Mouse (Mus musculus) intestine, embryonic 14.5 days (tissue): ENCODE measurements around the gene Gm10318. TPM values are rescaled to one million over a fixed set of nuclear protein-coding genes. Genes with fewer than 3 reads are reported as not detected.

ENCODE experiments used
- ATAC-seq: fragments of 200-750 bp; cut with Nextera tagmentation; replicated peaks from 2 replicates; pipeline ENCODE4 v1.8.0; 2017; ENCODE audit warnings: low read depth, moderate number of reproducible peaks, moderate TSS enrichment, moderate library complexity; ENCODE audit not compliant: low FRiP score, low TSS enrichment
- DNase-seq: peaks from one replicate; pipeline ENCODE4 v3.0.0-alpha.2; 2018; ENCODE audit warnings: low spot score
- H3K27ac ChIP-seq: fragments of 300-500 bp; sonication (generic); 2 replicates; pipeline ENCODE4 v1.5.1; 2014; ENCODE audit warnings: low read depth, mild to moderate bottlenecking, control low read depth
- H3K27me3 ChIP-seq: fragments of 300-500 bp; sonication (generic); replicated peaks from 2 replicates; pipeline ENCODE4 v1.6.1; 2014; ENCODE audit warnings: low read length, control low read depth; ENCODE audit not compliant: control insufficient read depth, insufficient read depth
- H3K36me3 ChIP-seq: fragments of 300-500 bp; sonication (generic); 2 replicates; pipeline ENCODE4 v1.6.1; 2014; ENCODE audit warnings: low read length, control low read depth; ENCODE audit not compliant: control insufficient read depth, insufficient read depth
- H3K4me1 ChIP-seq: fragments of 300-500 bp; sonication (generic); replicated peaks from 2 replicates; pipeline ENCODE4 v1.6.1; 2014; ENCODE audit warnings: low read length, control low read depth, mixed read lengths; ENCODE audit not compliant: control insufficient read depth, insufficient read depth
- H3K4me2 ChIP-seq: fragments of 300-500 bp; sonication (generic); 2 replicates; pipeline ENCODE4 v1.6.1; 2014; ENCODE audit warnings: low read length
- H3K4me3 ChIP-seq: fragments of 300-500 bp; sonication (generic); 2 replicates; pipeline ENCODE4 v1.5.1; 2014; ENCODE audit warnings: low read depth, low read length, control low read depth, mixed read lengths
- H3K9ac ChIP-seq: fragments of 300-500 bp; sonication (generic); 2 replicates; pipeline ENCODE4 v1.6.1; 2014; ENCODE audit warnings: mild to moderate bottlenecking, low read length
- H3K9me3 ChIP-seq: fragments of 300-500 bp; sonication (generic); 2 replicates; pipeline ENCODE4 v1.6.1; 2016; ENCODE audit warnings: low read length, control low read depth; ENCODE audit not compliant: control insufficient read depth
- WGBS: fragments of 180-500 bp; shearing (Covaris S2); extraction: QIAGEN DNeasy Blood & Tissue Kit; methylation state at CpG from one replicate; pipeline ENCODE4 v1.1.7; 2014; 5-methylcytosine and 5-hydroxymethylcytosine counted together
- polyA plus RNA-seq: library from polyadenylated mRNA; unstranded; fragments of >200 nt; fragmentation: Nextera tagmentation; extraction: Ambion mirVana; gene quantifications from 2 replicates; pipeline ENCODE4 v1.2.1, GENCODE M21; 2014

Gene Gm10318
- polyA plus RNA-seq: not detected in 2 replicates

DNA sequence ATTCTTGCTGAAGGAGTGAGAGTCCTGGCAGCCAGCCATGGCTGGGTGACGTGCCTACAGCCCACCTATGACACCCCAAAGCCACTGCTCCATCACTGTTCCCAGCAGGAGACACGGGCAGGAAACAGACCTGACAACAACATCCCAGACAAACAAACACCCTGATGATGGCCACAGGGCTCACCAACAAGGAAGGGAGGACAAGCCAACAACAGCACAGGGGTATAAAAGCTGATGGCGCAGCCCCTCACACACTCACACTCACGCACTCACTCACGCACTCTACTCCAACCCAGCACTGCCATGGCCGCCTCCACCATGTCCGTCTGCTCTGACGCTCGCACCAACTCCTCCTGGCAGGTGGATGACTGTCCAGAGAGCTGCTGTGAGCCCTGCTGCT, at the start of gene Gm10318:
Gene Gm10318 (plus strand): TSS at position 301 of the 400 bp plus-strand sequence.
- Histone ChIP-seq H3K4me3 (no peak within 1 kb of the TSS), H3K27ac (no peak within 1 kb of the TSS), H3K9ac (no peak within 1 kb of the TSS), H3K27me3 (no peaks in the 10 kb centered on the region), H3K36me3 (no peaks in the 10 kb centered on the region), H3K4me1 (no peaks in the 10 kb centered on the region), H3K4me2 (no peak within 1 kb of the TSS), H3K9me3 (no peaks in the 10 kb centered on the region)
- ATAC-seq (no peak), DNase-seq (no peak)
- WGBS: 78% methylated on average over 9 of the region's 9 CpGs

DNA sequence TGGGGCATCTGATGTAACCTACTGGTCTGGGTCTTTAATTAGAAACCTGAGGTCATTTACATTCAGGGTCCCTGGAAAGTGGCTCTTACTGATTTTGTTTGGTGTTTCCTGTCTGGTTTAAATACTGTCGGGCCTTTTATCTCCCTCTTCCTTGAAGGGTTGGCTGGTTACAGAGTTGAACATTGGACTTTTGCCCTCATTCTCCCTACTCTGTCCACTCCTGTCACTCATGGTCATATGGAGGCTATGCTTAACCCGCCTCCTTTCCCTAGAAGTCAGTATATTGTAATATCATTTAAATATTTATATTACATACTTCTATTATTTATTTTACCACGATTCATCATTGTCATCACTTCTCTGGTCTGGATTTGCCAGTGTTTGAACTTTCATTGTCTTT, 48.6 kb upstream of the Gm10318 start:
- Histone ChIP-seq H3K27ac (no peak overlapping the region), H3K27me3 (no peaks in the 10 kb centered on the region), H3K36me3 (no peaks in the 10 kb centered on the region), H3K9ac (no peak overlapping the region), H3K4me3 (no peak overlapping the region), H3K4me2 (no peak overlapping the region), H3K4me1 (no peaks in the 10 kb centered on the region), H3K9me3 (no peaks in the 10 kb centered on the region)
- no peak for DNase-seq
- WGBS: 74% methylated on average over 3 of the region's 3 CpGs
- ATAC-seq: no peak

DNA sequence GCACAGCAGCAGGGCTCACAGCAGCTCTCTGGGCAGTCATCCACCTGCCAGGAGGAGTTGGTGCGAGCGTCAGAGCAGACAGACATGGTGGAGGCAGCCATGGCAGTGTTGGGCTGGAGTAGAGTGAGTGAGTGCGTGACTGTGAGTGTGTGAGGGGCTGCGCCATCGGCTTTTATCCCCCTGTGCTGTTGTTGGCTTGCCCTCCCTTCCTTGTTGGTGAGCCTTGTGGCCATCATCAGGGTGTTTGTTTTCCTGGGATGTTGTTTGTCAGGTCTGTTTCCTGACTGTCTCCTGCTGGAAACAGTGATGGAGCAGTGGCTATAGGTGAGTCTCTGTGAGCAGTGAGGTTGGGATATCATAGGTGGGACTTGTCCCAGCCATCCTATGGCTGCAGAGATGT, 40.9 kb upstream of the Gm10318 start, which contains the start of gene Gm9507:
Gene Gm9507 (minus strand): TSS at position 101 of the 400 bp plus-strand sequence.
- no peak within 1 kb of the TSS for H3K4me2 ChIP-seq
- 0 out of 2 replicates have a peak, but pooled peaks cover 6% of the 10 kb centered on the region for H3K9me3 ChIP-seq
- no peaks in the 10 kb centered on the region for H3K36me3 ChIP-seq
- no peak within 1 kb of the TSS for H3K9ac ChIP-seq
- no peak within 1 kb of the TSS for H3K4me3 ChIP-seq
- H3K27ac ChIP-seq: no peak within 1 kb of the TSS
- no peaks in the 10 kb centered on the region for H3K4me1 ChIP-seq
- H3K27me3 ChIP-seq: no peaks in the 10 kb centered on the region
- WGBS: 70% methylated on average over 5 of the region's 5 CpGs
- no peak for DNase-seq
- ATAC-seq: no peak

DNA sequence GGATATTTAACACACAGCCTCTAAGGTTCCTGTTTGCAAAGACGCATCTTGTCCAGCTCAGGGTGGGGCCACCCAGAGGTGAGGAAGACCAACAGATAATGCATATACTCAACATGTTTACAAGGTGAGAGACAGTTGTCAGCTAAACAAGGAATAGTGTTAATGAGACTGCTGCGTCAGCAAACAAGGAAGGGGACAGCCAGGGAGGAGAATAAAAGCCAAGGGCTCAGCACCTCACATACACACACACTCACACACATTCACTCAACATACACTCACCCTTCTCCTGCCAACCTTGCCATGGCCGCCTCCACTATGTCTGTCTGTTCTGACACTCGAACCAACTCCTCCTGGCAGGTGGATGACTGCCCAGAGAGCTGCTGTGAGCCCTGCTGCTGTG, 38.3 kb upstream of the Gm10318 start, which contains the start of gene Gm2696:
Gene Gm2696 (plus strand): TSS at position 301 of the 400 bp plus-strand sequence.
- Histone ChIP-seq H3K27ac (no peak within 1 kb of the TSS), H3K9me3 (0 out of 2 replicates have a peak, but pooled peaks cover 6% of the 10 kb centered on the region), H3K4me2 (no peak within 1 kb of the TSS), H3K27me3 (no peaks in the 10 kb centered on the region), H3K4me1 (no peaks in the 10 kb centered on the region), H3K36me3 (no peaks in the 10 kb centered on the region), H3K9ac (no peak within 1 kb of the TSS), H3K4me3 (no peak within 1 kb of the TSS)
- DNase-seq: no peak
- no peak for ATAC-seq
- WGBS: 44% methylated on average over 4 of the region's 4 CpGs

DNA sequence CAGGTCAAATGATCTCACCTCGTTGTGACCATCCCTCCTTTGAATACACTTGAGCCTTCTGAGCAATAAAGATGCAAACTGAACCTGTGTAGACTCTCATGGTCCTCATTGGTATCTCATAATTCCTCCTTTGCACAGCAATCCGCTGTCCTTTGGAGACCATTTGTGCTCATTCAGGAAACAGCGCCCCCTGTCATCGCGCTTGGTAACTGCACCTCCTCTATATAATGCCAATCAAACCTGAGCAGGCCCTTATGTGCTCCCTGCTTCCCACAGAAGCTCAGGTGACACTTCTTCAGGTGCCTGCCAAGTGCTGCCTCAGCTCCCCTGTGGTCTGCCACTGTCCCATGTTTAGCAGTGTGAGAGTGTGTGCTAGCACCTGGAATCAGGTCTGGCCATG, 37.1 kb upstream of the Gm10318 start:
- no peak overlapping the region for H3K9ac ChIP-seq
- H3K4me3 ChIP-seq: no peak overlapping the region
- H3K27ac ChIP-seq: no peak overlapping the region
- H3K36me3 ChIP-seq: no peaks in the 10 kb centered on the region
- no peaks in the 10 kb centered on the region for H3K27me3 ChIP-seq
- 30% methylated on average over 5 of the region's 5 CpGs for WGBS
- H3K4me2 ChIP-seq: no peak overlapping the region
- DNase-seq (peak; percentile 59), ATAC-seq (no peak)
- H3K9me3 ChIP-seq: no peaks in the 10 kb centered on the region
- no peaks in the 10 kb centered on the region for H3K4me1 ChIP-seq

DNA sequence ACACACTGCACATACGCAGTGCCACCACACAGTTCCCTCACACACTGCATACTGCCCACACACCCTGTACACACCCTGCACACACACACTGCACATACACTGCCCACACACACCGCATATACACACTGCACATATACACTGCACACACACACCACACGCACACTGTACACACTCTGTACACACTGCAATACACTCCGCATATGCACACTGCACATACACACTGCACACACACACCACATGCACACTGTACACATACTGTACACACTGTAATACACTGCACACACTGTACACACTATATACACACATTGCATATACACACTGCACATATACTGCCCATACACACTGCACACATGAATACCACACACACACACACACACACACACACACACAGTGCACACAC, 34.1 kb upstream of the Gm10318 start:
- WGBS: 96% methylated on average over 4 of the region's 4 CpGs
- Histone ChIP-seq H3K4me1 (no peaks in the 10 kb centered on the region), H3K9ac (no peak overlapping the region), H3K4me2 (no peak overlapping the region), H3K36me3 (no peaks in the 10 kb centered on the region), H3K9me3 (no peaks in the 10 kb centered on the region), H3K27ac (no peak overlapping the region), H3K27me3 (no peaks in the 10 kb centered on the region), H3K4me3 (no peak overlapping the region)
- ATAC-seq (no peak), DNase-seq (no peak)

DNA sequence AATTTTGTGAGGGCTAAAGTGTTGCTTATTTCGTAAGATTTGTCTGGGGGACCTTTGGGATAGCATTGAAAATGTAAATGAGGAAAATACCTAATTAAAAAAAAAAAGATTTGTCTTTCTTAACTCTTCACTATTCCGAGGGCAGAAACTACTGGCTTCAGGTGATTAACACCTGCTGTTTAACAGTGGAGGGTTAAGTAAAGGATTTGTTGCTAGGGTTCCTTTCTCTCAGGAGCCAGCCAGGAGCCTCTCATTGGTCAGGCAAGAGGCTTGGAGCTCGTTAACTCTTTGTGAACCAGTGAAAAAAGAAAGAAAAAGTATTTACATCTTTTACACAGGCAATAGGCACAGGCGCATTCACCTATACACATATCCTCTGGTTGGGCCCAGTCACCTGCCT, 33.5 kb upstream of the Gm10318 start:
- Histone ChIP-seq H3K4me1 (no peaks in the 10 kb centered on the region), H3K9me3 (0 out of 2 replicates have a peak, but pooled peaks cover 5% of the 10 kb centered on the region), H3K4me2 (no peak overlapping the region), H3K36me3 (no peaks in the 10 kb centered on the region), H3K27me3 (no peaks in the 10 kb centered on the region), H3K27ac (no peak overlapping the region), H3K9ac (no peak overlapping the region), H3K4me3 (no peak overlapping the region)
- ATAC-seq (no peak), DNase-seq (no peak)
- 37% methylated on average over 4 of the region's 4 CpGs for WGBS

DNA sequence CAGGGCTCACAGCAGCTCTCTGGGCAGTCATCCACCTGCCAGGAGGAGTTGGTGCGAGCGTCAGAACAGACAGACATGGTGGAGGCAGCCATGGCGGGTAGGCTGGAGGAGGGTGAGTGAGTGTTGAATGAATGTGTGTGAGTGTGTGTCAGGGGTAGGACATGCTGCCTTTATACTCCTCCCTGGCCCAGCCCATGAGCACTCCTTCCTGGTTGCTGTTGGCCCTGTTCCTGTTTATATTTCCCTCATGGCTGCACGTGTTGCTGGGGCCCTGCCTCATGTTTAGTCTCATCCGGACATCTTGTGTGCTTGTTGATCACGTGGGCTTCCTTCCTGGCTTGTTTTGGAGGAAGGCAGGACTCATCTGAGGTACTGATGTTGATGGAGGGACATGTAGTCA, 25.7 kb upstream of the Gm10318 start, which contains the start of gene Krtap10-4:
Gene Krtap10-4 (minus strand): TSS at position 145 of the 400 bp plus-strand sequence.
- Histone ChIP-seq H3K36me3 (no peaks in the 10 kb centered on the region), H3K27me3 (no peaks in the 10 kb centered on the region), H3K9ac (no peak within 1 kb of the TSS), H3K27ac (no peak within 1 kb of the TSS), H3K4me2 (no peak within 1 kb of the TSS), H3K9me3 (0 out of 2 replicates have a peak, but pooled peaks cover 5% of the 10 kb centered on the region), H3K4me1 (no peaks in the 10 kb centered on the region), H3K4me3 (no peak within 1 kb of the TSS)
- ATAC-seq (no peak), DNase-seq (no peak)
- 62% methylated on average over 6 of the region's 6 CpGs for WGBS

DNA sequence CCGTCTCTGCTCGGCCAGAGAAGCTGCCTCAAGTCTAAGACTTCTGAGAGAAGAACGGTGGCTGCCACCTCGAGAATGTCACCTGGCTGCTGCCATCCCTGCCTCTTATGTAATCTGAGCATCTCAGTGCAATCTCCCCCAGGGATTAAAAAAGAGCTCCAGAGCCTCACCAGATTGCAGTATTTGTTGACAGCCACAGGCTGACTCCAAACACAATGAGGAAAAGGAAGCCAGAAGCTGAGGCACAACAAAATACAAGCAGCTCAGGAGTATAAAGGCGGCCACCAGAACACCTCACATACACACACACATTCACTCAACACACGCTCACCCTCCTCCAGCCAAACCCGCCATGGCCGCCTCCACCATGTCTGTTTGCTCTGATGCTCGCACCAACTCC, 17.0 kb upstream of the Gm10318 start, which contains the start of gene Krtap10-10:
Gene Krtap10-10 (plus strand): TSS at position 301 of the 400 bp plus-strand sequence.
- Histone ChIP-seq H3K4me1 (no peaks in the 10 kb centered on the region), H3K4me2 (no peak within 1 kb of the TSS), H3K36me3 (no peaks in the 10 kb centered on the region), H3K9ac (no peak within 1 kb of the TSS), H3K27ac (no peak within 1 kb of the TSS), H3K9me3 (peaks cover 2% of the 10 kb centered on the region; the same call in 1 of the 2 replicates), H3K27me3 (no peaks in the 10 kb centered on the region), H3K4me3 (no peak within 1 kb of the TSS)
- WGBS: 64% methylated on average over 9 of the region's 9 CpGs
- ATAC-seq: no peak
- DNase-seq: no peak
